18 mouse cellular contexts compared by ENCODE assay signal in genomic region chr13:35665456-35665855, GRCm38 (mm10). TPM values are rescaled to one million over a fixed set of nuclear protein-coding genes. Genes with fewer than 3 reads are reported as not detected.
DNase-seq lines count a peak whose midpoint lies in the region; ATAC-seq lines count a peak whose summit lies in the region.
"Had no signal": no experiment of that assay in that cellular context is flagged by ENCODE, and none has a peak within 500 bp of the region (broad histone marks: within the 10 kb centered on the region; RNA-seq: fewer than 3 reads in every experiment).

No protein-coding gene starts in this region.

- no peak overlapping the region for H3K4me2 ChIP-seq in hindbrain, embryonic 14.5 days (replicated peaks)
- H3K4me2 ChIP-seq: embryonic facial prominence, embryonic 12.5 days; liver, embryonic 15.5 days; midbrain, embryonic 12.5 days had no signal

- no peak overlapping the region for H3K9ac ChIP-seq in hindbrain, embryonic 14.5 days
- H3K9ac ChIP-seq: embryonic facial prominence, embryonic 12.5 days; liver, embryonic 15.5 days; midbrain, embryonic 12.5 days had no signal

- no peaks in the 10 kb centered on the region for H3K4me1 ChIP-seq in hindbrain, embryonic 14.5 days (replicated peaks; ENCODE audit: control insufficient read depth, insufficient read depth, low read length)
- H3K4me1 ChIP-seq: embryonic facial prominence, embryonic 12.5 days; heart, embryonic 10.5 days; midbrain, embryonic 12.5 days had no signal

- H3K4me3 ChIP-seq in hindbrain, embryonic 14.5 days (replicated peaks; ENCODE audit: low read length): no peak overlapping the region
- H3K4me3 ChIP-seq: embryonic facial prominence, embryonic 12.5 days; heart, embryonic 10.5 days; layer of hippocampus, adult 2 months; liver, embryonic 15.5 days; midbrain, embryonic 12.5 days had no signal

- no peaks in the 10 kb centered on the region for H3K36me3 ChIP-seq in hindbrain, embryonic 14.5 days (replicated peaks; ENCODE audit: control insufficient read depth, insufficient read depth)
- H3K36me3 ChIP-seq: embryonic facial prominence, embryonic 12.5 days; heart, embryonic 10.5 days; liver, embryonic 15.5 days; midbrain, embryonic 12.5 days had no signal

- peak; percentile 4 to 10 for DNase-seq in lung, adult 18-20 months
- DNase-seq in lung, postnatal 10 days: no peak
- peak; percentile 49 to 59 for DNase-seq in B cell, adult 2 months
- no peak for DNase-seq in thymus, postnatal 14 days
- no peak for DNase-seq in hindbrain, embryonic 14.5 days (ENCODE audit: low spot score)
- DNase-seq: cerebellum, postnatal 25 days; gastrocnemius, postnatal 14 days; right cerebral cortex, postnatal 4 days; thymus, postnatal 4 days had no signal

- H3K27ac ChIP-seq in hindbrain, embryonic 14.5 days: no peak overlapping the region
- H3K27ac ChIP-seq: embryonic facial prominence, embryonic 12.5 days; heart, embryonic 10.5 days; kidney, postnatal 0 days; layer of hippocampus, adult 2 months; liver, embryonic 15.5 days; midbrain, embryonic 12.5 days had no signal

- WGBS in hindbrain, embryonic 14.5 days: 92% methylated on average over 3 of the region's 3 CpGs

- H3K27me3 ChIP-seq in hindbrain, embryonic 14.5 days (ENCODE audit: control insufficient read depth, insufficient read depth, low read length): no peaks in the 10 kb centered on the region
- H3K27me3 ChIP-seq: embryonic facial prominence, embryonic 12.5 days; midbrain, embryonic 12.5 days had no signal

- ATAC-seq in common myeloid progenitor, adult 5-6 weeks (replicated peaks; ENCODE audit: low read depth, poor library complexity, severe bottlenecking): peak; percentile 98
- ATAC-seq in monocyte, adult 5-6 weeks (replicated peaks; ENCODE audit: insufficient number of reproducible peaks, low FRiP score, low TSS enrichment, poor library complexity, severe bottlenecking): peak; percentile 96
- no peak for ATAC-seq in activated CD4-positive, CD25-positive, alpha-beta regulatory T cell, adult 4 months
- no peak for ATAC-seq in hindbrain, embryonic 14.5 days (ENCODE audit: low FRiP score)

- no peaks in the 10 kb centered on the region for H3K9me3 ChIP-seq in hindbrain, embryonic 14.5 days (ENCODE audit: control insufficient read depth, low read length)
- H3K9me3 ChIP-seq: embryonic facial prominence, embryonic 12.5 days; heart, embryonic 10.5 days; liver, embryonic 15.5 days; midbrain, embryonic 12.5 days had no signal

RNA-seq across cellular contexts. Expression of gene Cdyl, which starts 5.8 kb away (rescaled TPM):
- 20.0 and 20.2 TPM in 2 replicates for total RNA-seq in common myeloid progenitor, adult 5-6 weeks (2017)
- total RNA-seq in monocyte, adult 5-6 weeks (2017): 29.2 to 47.5 TPM (median 29.5 TPM) in 3 replicates
- polyA plus RNA-seq in activated CD4-positive, CD25-positive, alpha-beta regulatory T cell, adult 4 months (2017; shearing (Covaris generic)): 1 to 10 TPM; 3.8 to 4.3 TPM
- 7.8 and 9.4 TPM in 2 replicates for polyA plus RNA-seq in hindbrain, embryonic 14.5 days (2014; fragmentation: Nextera tagmentation; extraction: Ambion mirVana)

Comparison
In these comparisons a context has a peak if more than half of its experiments do, and no peak if none do; other contexts are left out.
1. DNase-seq: peak in lung, adult 18-20 months (2 of 2) and B cell, adult 2 months (2 of 2); none in lung, postnatal 10 days (single experiment), thymus, postnatal 14 days (single experiment) and hindbrain, embryonic 14.5 days (single experiment).
2. ATAC-seq: peak in common myeloid progenitor, adult 5-6 weeks (single experiment) and monocyte, adult 5-6 weeks (single experiment); none in activated CD4-positive, CD25-positive, alpha-beta regulatory T cell, adult 4 months (single experiment) and hindbrain, embryonic 14.5 days (single experiment).